Mouse (Mus musculus) midbrain, embryonic 10.5 days (tissue): ENCODE results near the gene Mrgprg. TPM values are rescaled to one million over a fixed set of nuclear protein-coding genes. Genes with fewer than 3 reads are reported as not detected.
A peak's percentile ranks its signal among the peaks of the same experiment; 100 is the strongest.

ENCODE experiments used
- DNase-seq: peaks from one replicate; pipeline ENCODE4 v3.0.0-alpha.2; 2017; ENCODE audit warnings: low spot score
- H3K27ac ChIP-seq: fragments of 300-500 bp; sonication (generic); replicated peaks from 2 replicates; pipeline ENCODE4 v1.5.1; 2016; ENCODE audit warnings: mild to moderate bottlenecking
- H3K27me3 ChIP-seq: fragments of 300-500 bp; sonication (generic); 2 replicates; pipeline ENCODE4 v1.6.1; 2016; ENCODE audit warnings: low read depth, mild to moderate bottlenecking; ENCODE audit not compliant: poor library complexity, severe bottlenecking
- H3K36me3 ChIP-seq: fragments of 300-500 bp; sonication (generic); 2 replicates; pipeline ENCODE4 v1.6.1; 2016; ENCODE audit warnings: mild to moderate bottlenecking, moderate library complexity
- H3K4me1 ChIP-seq: fragments of 300-500 bp; sonication (generic); 2 replicates; pipeline ENCODE4 v1.6.1; 2016
- H3K4me3 ChIP-seq: fragments of 300-500 bp; sonication (generic); 2 replicates; pipeline ENCODE4 v1.5.1; 2016; ENCODE audit warnings: mild to moderate bottlenecking, moderate library complexity
- H3K9me3 ChIP-seq: fragments of 300-500 bp; sonication (generic); replicated peaks from 2 replicates; pipeline ENCODE4 v1.6.1; 2016; ENCODE audit warnings: mild to moderate bottlenecking
- WGBS: fragments of 180-500 bp; shearing (Covaris S2); methylation state at CpG from one replicate; pipeline ENCODE4 v1.1.7; 2016; 5-methylcytosine and 5-hydroxymethylcytosine counted together
- microRNA-seq: library from miRNA; unstranded; fragments of <30 nt; microRNA quantifications from one replicate; pipeline ENCODE4, GENCODE M21; 2017
- polyA plus RNA-seq: library from polyadenylated mRNA; unstranded; fragments of >200 nt; fragmentation: Nextera tagmentation; extraction: Ambion mirVana; gene quantifications from 2 replicates; pipeline ENCODE4 v1.2.1, GENCODE M21; 2016

The Mrgprg gene
- polyA plus RNA-seq, 1 experiment from 2014 or later: not detected

- 0 out of 2 replicates have a peak overlapping the region, but pooled peaks have one; percentile 35 for H3K27ac ChIP-seq
- peaks cover 19% of the 10 kb centered on the region for H3K36me3 ChIP-seq
- DNase-seq: no peak
- no peaks in the 10 kb centered on the region for H3K27me3 ChIP-seq
- no peaks in the 10 kb centered on the region for H3K9me3 ChIP-seq
- WGBS: 79% methylated on average over 1 of the region's 1 CpGs
- no peak overlapping the region for H3K4me3 ChIP-seq
- H3K4me1 ChIP-seq: peaks cover 35% of the 10 kb centered on the region
Measured at GRCm38 (mm10) chr7:143717811-143718210, 49.0 kb downstream of the Mrgprg start.

Small RNA genes lying within 50 kb of the gene (microRNA-seq; reads per million reads assigned to microRNA genes)
- not detected for gene Gm22064

Other genes with a start within 250 kb of the Mrgprg start
- 382 and 401 TPM in 2 replicates for gene Nap1l4, start 217.9 kb downstream of the Mrgprg start, polyA plus RNA-seq
- 82.0 and 86.7 TPM in 2 replicates for gene Cars, start 166.9 kb downstream of the Mrgprg start, polyA plus RNA-seq
- gene Tnfrsf26, start 138.3 kb downstream of the Mrgprg start, polyA plus RNA-seq: 0.29 and 0.41 TPM in 2 replicates
- gene Tnfrsf22, start 117.3 kb downstream of the Mrgprg start, polyA plus RNA-seq: 9.3 and 9.9 TPM in 2 replicates
- gene Tnfrsf23, start 81.1 kb downstream of the Mrgprg start, polyA plus RNA-seq: 0.30 and 0.38 TPM in 2 replicates
- gene Osbpl5, start 10.0 kb downstream of the Mrgprg start, polyA plus RNA-seq: 11.1 and 16.3 TPM in 2 replicates
- 1.8 and 3.3 TPM in 2 replicates for gene Mrgpre, start 17.5 kb upstream of the Mrgprg start, polyA plus RNA-seq
- 10.3 and 10.4 TPM in 2 replicates for gene Nadsyn1, start 55.9 kb upstream of the Mrgprg start, polyA plus RNA-seq
- 105 and 107 TPM in 2 replicates for gene Dhcr7, start 56.2 kb upstream of the Mrgprg start, polyA plus RNA-seq
- not detected in 2 replicates for gene Gm498, start 99.8 kb upstream of the Mrgprg start, polyA plus RNA-seq
- gene Shank2, start 234.9 kb upstream of the Mrgprg start, polyA plus RNA-seq: 0.91 and 1.5 TPM in 2 replicates